Mouse (Mus musculus): ENCODE measurements at regions not wholly inside any gene's neighbourhood (a gene's known extent, or its start where the extent isn't known, plus 50 kb on each side); places are given as distances from the start of the nearest gene placed in this dataset.

- no peak for DNase-seq (ENCODE audit: low spot score)
- intact Hi-C loops (cut with DNase I), result loop anchor here (2.0 to 10.0 kb wide), 2 partner anchors 32 to 278 kb away; no protein-coding TSS in a partner anchor
Observed at GRCm38 (mm10) chr11:30372924-30373323, 98.7 kb downstream of the 4930505A04Rik start.

- intact Hi-C loops (cut with DNase I), result loop anchor here (2.0 to 10.0 kb wide), 2 partner anchors 33 to 277 kb away; no protein-coding TSS in a partner anchor
- DNase-seq (ENCODE audit: low spot score), result no peak
Observed at GRCm38 (mm10) chr11:30371963-30372362, 99.7 kb downstream of the 4930505A04Rik start.

- intact Hi-C loops (cut with DNase I), result loop anchor here (2.0 to 10.0 kb wide), 5 partner anchors 79 to 288 kb away; no protein-coding TSS in a partner anchor
- no peak for DNase-seq (ENCODE audit: low spot score)
Observed at GRCm38 (mm10) chr11:30369601-30370240, 101.7 kb upstream of the Sptbn1 start.

DNA sequence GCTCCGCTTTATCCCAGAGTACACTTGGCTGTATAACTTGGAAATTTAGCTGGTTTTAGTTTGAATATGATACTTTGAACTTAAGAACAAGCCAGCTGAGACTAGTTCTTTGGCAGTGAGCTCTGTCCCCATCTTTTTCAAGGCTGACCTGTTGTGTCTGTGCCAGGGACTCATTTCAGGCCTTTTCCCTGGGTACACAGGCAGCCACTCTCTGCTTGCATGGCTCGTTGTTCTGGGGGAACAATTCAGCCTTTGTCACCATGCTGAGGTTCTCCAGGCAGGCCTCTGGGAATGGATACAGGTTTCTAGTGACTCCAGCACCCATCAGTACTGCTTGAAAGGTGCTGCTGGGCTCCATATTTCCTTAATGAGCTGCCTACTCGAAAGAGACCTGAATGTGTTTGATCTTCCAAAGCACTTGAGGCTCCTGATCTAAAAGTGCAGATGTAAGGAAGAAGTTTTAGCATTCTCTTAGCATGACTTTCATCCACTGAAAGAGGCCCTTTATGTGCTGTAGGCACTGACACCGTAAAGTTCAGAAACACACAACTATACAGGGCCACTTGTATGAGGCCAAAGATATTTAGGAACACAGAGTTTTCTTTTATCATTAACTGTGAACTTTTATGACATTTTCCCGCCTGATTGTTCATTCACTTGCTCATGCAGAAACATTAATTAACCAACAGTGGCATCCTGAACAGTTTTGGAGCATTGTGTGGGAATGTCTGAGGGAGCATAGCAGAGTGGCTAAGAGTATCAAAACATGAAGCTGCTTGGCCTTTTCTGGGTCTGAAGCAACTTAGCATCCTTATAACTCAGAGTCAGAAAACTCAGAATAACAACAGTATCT, 99.6 kb upstream of the Sptbn1 start:
- intact Hi-C loops (cut with DNase I), result loop anchor here (2.0 to 5.0 kb wide), 5 partner anchors 77 to 290 kb away; no protein-coding TSS in a partner anchor
- no peak for DNase-seq (ENCODE audit: low spot score)

DNA sequence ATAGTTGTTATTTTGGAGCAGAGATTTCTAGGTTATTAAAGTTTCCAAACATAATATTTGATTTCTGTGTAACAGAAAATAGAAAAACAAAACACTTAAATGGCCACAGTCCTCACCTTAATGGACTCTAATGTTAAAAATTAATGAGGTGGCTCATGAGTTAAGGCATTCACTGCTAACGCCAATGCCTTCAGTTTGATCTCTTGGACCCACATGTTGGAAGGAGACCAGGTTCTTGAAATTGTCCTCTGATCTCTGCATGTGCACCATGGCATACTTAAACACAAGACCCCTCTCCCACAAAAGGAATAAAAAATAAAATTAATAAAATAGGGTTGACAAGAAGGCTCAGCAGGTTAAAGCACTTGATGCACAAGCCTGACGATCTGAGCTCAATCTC, 98.5 kb upstream of the Sptbn1 start:
- DNase-seq (ENCODE audit: low spot score), result no peak
- intact Hi-C loops (cut with DNase I), result loop anchor here (2.0 to 5.0 kb wide), 4 partner anchors 100 to 291 kb away; no protein-coding TSS in a partner anchor

DNA sequence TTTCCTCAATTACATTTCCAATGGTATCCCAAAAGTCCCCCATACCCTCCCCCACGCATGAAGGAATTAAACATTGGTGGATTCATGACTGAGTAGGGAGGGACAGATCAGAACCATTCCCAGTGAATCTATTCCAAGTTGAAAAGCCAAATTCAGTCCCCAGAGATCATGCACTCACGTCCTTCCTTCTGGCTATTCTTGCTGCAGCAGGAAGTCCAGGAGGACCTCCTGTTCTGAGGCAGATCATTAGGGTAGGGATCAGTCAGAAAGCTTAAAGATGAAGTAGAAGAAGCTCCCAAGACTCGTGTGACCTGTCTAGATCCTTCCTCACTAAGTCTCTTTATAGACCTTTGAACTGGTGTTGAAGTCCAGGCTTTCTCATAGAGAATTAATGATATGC, 97.0 kb upstream of the Sptbn1 start:
- intact Hi-C loops (cut with DNase I), result loop anchor here (5.0 kb wide), 4 partner anchors 38 to 292 kb away; no protein-coding TSS in a partner anchor
- DNase-seq (ENCODE audit: low spot score), result peak; percentile 37

GRCm38 (mm10) chr11:30364591-30364990, 96.6 kb upstream of the Sptbn1 start:
- DNase-seq (ENCODE audit: low spot score), result no peak
- intact Hi-C loops (cut with DNase I), result loop anchor here (5.0 kb wide), 1 partner anchor 37 kb away; no protein-coding TSS in a partner anchor

GRCm38 (mm10) chr11:30358196-30358595, 90.2 kb upstream of the Sptbn1 start:
- intact Hi-C loops (cut with DNase I), result no loop called here
- no peak for DNase-seq (ENCODE audit: low spot score)

DNA sequence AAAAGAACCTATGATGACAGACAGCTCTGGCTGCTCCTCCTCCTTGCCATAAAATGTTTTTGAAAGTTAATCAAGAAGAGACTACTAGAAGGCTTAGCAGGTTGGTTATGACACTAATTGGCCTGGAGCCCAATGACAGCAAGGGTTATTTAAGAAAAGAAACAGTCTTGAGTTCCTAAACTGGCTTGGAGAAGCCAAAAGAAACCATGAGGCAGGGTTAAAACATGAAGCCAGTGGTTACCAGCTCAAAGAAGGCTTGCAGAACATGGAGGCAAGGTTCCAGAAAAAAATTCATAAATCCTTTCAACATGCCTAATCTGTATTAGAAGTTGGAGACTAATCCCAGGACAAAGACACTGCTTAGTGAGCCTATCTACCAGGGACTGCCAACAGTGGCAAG, 87.4 kb upstream of the Sptbn1 start:
- intact Hi-C loops (cut with DNase I), result no loop called here
- DNase-seq (ENCODE audit: low spot score), result no peak

GRCm38 (mm10) chr11:30326371-30326770, 58.4 kb upstream of the Sptbn1 start:
- intact Hi-C loops (cut with DNase I), result loop anchor here (5.0 kb wide), 1 partner anchor 36 kb away; no protein-coding TSS in a partner anchor
- DNase-seq (ENCODE audit: low spot score), result peak; percentile 23
